Mouse (Mus musculus): ENCODE data around the gene Bcas1. TPM values are rescaled to one million over a fixed set of nuclear protein-coding genes. Genes with fewer than 3 reads are reported as not detected.
A peak's percentile ranks its signal among the peaks of the same experiment; 100 is the strongest.

The Bcas1 gene
- total and polyA plus RNA-seq, 2 experiments, result 0.02 TPM; not detected in 1

DNA sequence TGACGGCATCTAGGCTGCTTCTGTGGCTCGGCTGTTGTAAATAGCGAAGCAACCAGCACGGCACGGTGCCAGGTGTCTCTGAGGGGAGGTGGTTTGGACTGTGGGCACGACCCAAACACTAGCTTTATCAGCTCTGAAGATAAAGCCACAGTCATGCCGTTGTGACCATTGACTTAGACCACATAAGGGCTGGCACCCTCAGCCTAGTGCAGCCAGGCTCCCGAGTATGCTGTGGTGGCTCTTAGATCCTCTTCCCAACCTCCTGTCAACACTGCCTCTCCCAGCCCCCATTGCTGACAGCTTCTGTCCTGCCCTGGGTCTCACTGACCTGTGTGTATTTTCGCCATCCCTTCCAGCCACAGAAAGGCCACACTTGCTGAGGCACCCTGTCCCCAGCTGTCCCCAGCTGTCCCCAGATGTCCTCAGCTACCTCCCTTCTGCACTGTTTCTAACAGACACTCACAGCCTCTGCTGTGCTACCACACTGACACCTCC lies 91.3 kb downstream of the Bcas1 start:
- no peak overlapping the region for H3K27ac ChIP-seq (replicated peaks; ENCODE audit: insufficient read depth, low read depth, low read length)
- no peaks in the 10 kb centered on the region for H3K79me2 ChIP-seq (ENCODE audit: control insufficient read depth, insufficient read depth, low read length)
- H3K4me3 ChIP-seq (ENCODE audit: insufficient read depth, low read depth, low read length), result no peak overlapping the region
- WGBS, result 51% methylated on average over 9 of the region's 9 CpGs
- no peak overlapping the region for H3K9ac ChIP-seq (ENCODE audit: low read depth, low read length)
- no peaks in the 10 kb centered on the region for H3K4me1 ChIP-seq (ENCODE audit: control insufficient read depth, insufficient read depth, low read length)
- no peaks in the 10 kb centered on the region for H3K27me3 ChIP-seq (ENCODE audit: control insufficient read depth, insufficient read depth, low read length)
- TF ChIP-seq POLR2A (IDR thresholded peaks at IDR 0.05; ENCODE audit: extremely low read depth, insufficient read depth, low read length), result no peak
- TF ChIP-seq CTCF (IDR thresholded peaks at IDR 0.05; ENCODE audit: low read depth, low read length), result no peak
- DNase-seq (ENCODE audit: extremely low read depth, low read depth, low spot score), result no peak
- no peaks in the 10 kb centered on the region for H3K36me3 ChIP-seq (ENCODE audit: control insufficient read depth, insufficient read depth, low read length)

DNA sequence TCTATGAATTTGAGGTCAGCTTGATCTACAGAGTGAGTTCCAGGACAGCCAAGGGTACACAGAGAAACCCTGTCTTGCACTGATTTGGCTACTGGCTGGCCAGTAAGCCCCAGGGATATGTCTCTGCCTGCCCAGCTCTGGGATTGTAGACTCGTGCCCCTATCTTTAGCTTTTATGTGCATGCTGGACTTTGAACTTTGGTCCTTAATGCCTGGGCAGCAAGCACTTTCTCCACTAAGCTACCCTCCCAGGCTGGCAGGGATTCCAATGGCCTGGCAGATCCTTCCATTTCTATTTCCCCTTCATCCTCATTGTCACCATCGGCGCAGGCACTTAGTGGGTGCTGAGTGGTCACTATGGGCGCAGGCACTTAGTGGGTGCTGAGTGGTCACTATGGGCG lies 92.5 kb downstream of the Bcas1 start:
- DNase-seq (ENCODE audit: extremely low read depth, low read depth, low spot score), result no peak
- Histone ChIP-seq H3K9ac (ENCODE audit: low read depth, low read length) (no peak overlapping the region), H3K27me3 (ENCODE audit: control insufficient read depth, insufficient read depth, low read length) (no peaks in the 10 kb centered on the region), H3K4me3 (ENCODE audit: insufficient read depth, low read depth, low read length) (no peak overlapping the region), H3K4me1 (ENCODE audit: control insufficient read depth, insufficient read depth, low read length) (no peaks in the 10 kb centered on the region), H3K79me2 (ENCODE audit: control insufficient read depth, insufficient read depth, low read length) (no peaks in the 10 kb centered on the region), H3K36me3 (ENCODE audit: control insufficient read depth, insufficient read depth, low read length) (no peaks in the 10 kb centered on the region), H3K27ac (replicated peaks; ENCODE audit: insufficient read depth, low read depth, low read length) (no peak overlapping the region)
- 84% methylated on average over 5 of the region's 5 CpGs for WGBS
- TF ChIP-seq CTCF (IDR thresholded peaks at IDR 0.05; ENCODE audit: low read depth, low read length), result no peak
- no peak for TF ChIP-seq POLR2A (IDR thresholded peaks at IDR 0.05; ENCODE audit: extremely low read depth, insufficient read depth, low read length)

- WGBS, result 74% methylated on average over 2 of the region's 2 CpGs
- Histone ChIP-seq H3K27ac (replicated peaks; ENCODE audit: insufficient read depth, low read depth, low read length) (no peak overlapping the region), H3K36me3 (ENCODE audit: control insufficient read depth, insufficient read depth, low read length) (no peaks in the 10 kb centered on the region), H3K9ac (ENCODE audit: low read depth, low read length) (no peak overlapping the region), H3K4me1 (ENCODE audit: control insufficient read depth, insufficient read depth, low read length) (no peaks in the 10 kb centered on the region), H3K27me3 (ENCODE audit: control insufficient read depth, insufficient read depth, low read length) (no peaks in the 10 kb centered on the region), H3K4me3 (ENCODE audit: insufficient read depth, low read depth, low read length) (no peak overlapping the region), H3K79me2 (ENCODE audit: control insufficient read depth, insufficient read depth, low read length) (no peaks in the 10 kb centered on the region)
- no peak for DNase-seq (ENCODE audit: extremely low read depth, low read depth, low spot score)
- no peak for TF ChIP-seq CTCF (IDR thresholded peaks at IDR 0.05; ENCODE audit: low read depth, low read length)
Observed at GRCm38 (mm10) chr2:170331870-170332269, 95.8 kb downstream of the Bcas1 start.

DNA sequence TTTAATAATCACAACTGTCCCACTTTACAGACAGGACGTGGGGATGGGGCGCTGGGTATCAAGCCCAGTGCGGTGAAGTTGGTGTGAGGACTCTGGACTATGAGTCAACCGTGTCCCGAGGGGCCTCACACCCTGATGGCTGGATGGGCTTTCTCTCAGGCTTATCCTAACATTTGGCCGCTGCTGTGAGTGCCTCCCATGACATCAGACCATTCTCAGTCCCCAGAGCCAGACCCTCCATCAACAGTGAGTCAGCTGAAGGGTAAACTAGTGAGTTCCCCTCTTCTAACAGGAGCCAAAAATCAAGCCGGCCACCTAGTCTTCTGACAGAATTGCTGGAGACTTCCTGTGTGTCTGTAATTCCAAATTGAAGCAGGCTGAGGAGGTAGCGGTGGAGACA lies 97.2 kb downstream of the Bcas1 start:
- Histone ChIP-seq H3K4me3 (ENCODE audit: insufficient read depth, low read depth, low read length) (no peak overlapping the region), H3K36me3 (ENCODE audit: control insufficient read depth, insufficient read depth, low read length) (no peaks in the 10 kb centered on the region), H3K27me3 (ENCODE audit: control insufficient read depth, insufficient read depth, low read length) (no peaks in the 10 kb centered on the region), H3K79me2 (ENCODE audit: control insufficient read depth, insufficient read depth, low read length) (no peaks in the 10 kb centered on the region), H3K4me1 (ENCODE audit: control insufficient read depth, insufficient read depth, low read length) (no peaks in the 10 kb centered on the region), H3K27ac (replicated peaks; ENCODE audit: insufficient read depth, low read depth, low read length) (0 out of 2 replicates have a peak overlapping the region, but pooled peaks have one; percentile 18), H3K9ac (ENCODE audit: low read depth, low read length) (no peak overlapping the region)
- no peak for DNase-seq (ENCODE audit: extremely low read depth, low read depth, low spot score)
- WGBS, result 59% methylated on average over 8 of the region's 8 CpGs
- no peak for TF ChIP-seq CTCF (IDR thresholded peaks at IDR 0.05; ENCODE audit: low read depth, low read length)

- Histone ChIP-seq H3K79me2 (ENCODE audit: control insufficient read depth, insufficient read depth, low read length) (no peaks in the 10 kb centered on the region), H3K4me3 (ENCODE audit: insufficient read depth, low read depth, low read length) (no peak overlapping the region)
Observed at GRCm38 (mm10) chr2:170329921-170330320, 97.7 kb downstream of the Bcas1 start.

DNA sequence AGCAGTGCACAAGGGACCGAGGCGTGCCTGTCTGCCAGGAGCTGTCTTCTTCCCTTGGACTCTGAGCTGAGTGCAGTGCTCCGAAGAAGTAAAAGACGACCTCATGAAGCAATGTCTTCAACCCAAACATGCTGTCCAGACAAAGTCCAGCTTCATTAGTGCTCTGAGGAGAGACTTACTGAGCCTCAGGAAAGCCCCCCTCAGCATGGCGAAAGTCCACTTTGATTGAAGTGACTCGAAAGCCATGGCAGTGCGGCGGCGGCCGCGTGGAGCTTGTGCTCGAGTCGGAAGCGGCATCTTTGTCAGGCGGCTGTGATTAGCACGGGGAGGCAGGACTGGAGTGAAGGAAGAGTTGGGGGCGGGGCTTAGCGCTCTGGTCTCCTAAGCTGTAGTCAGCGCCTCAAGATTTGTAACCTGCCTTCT lies 103.7 kb downstream of the Bcas1 start:
- DNase-seq (ENCODE audit: extremely low read depth, low read depth, low spot score), result no peak
- Histone ChIP-seq H3K9ac (ENCODE audit: low read depth, low read length) (peak overlapping the region; percentile 37), H3K27me3 (ENCODE audit: control insufficient read depth, insufficient read depth, low read length) (no peaks in the 10 kb centered on the region), H3K4me1 (ENCODE audit: control insufficient read depth, insufficient read depth, low read length) (no peaks in the 10 kb centered on the region), H3K79me2 (ENCODE audit: control insufficient read depth, insufficient read depth, low read length) (no peaks in the 10 kb centered on the region), H3K36me3 (ENCODE audit: control insufficient read depth, insufficient read depth, low read length) (no peaks in the 10 kb centered on the region), H3K4me3 (ENCODE audit: insufficient read depth, low read depth, low read length) (peak overlapping the region; percentile 22), H3K27ac (replicated peaks; ENCODE audit: insufficient read depth, low read depth, low read length) (no peak overlapping the region)
- 10% methylated on average over 19 of the region's 19 CpGs for WGBS
- TF ChIP-seq POLR2A (IDR thresholded peaks at IDR 0.05; ENCODE audit: extremely low read depth, insufficient read depth, low read length) (no peak), CTCF (IDR thresholded peaks at IDR 0.05; ENCODE audit: low read depth, low read length) (no peak)

More at GRCm38 (mm10) chr2:170329921-170330320, 97.7 kb downstream of the Bcas1 start:
- Histone ChIP-seq H3K9ac (ENCODE audit: low read depth, low read length) (no peak overlapping the region), H3K4me1 (ENCODE audit: control insufficient read depth, insufficient read depth, low read length) (no peaks in the 10 kb centered on the region), H3K36me3 (ENCODE audit: control insufficient read depth, insufficient read depth, low read length) (no peaks in the 10 kb centered on the region), H3K27ac (replicated peaks; ENCODE audit: insufficient read depth, low read depth, low read length) (peak overlapping the region; percentile 2; the same call in 1 of the 2 replicates), H3K27me3 (ENCODE audit: control insufficient read depth, insufficient read depth, low read length) (no peaks in the 10 kb centered on the region)
- DNase-seq (ENCODE audit: extremely low read depth, low read depth, low spot score), result peak; percentile 41
- no peak for TF ChIP-seq POLR2A (IDR thresholded peaks at IDR 0.05; ENCODE audit: extremely low read depth, insufficient read depth, low read length)
- TF ChIP-seq CTCF (IDR thresholded peaks at IDR 0.05; ENCODE audit: low read depth, low read length), result no peak
- WGBS, result 58% methylated on average over 13 of the region's 13 CpGs
